Mouse (Mus musculus): ENCODE data around the gene Cyyr1.

DNA sequence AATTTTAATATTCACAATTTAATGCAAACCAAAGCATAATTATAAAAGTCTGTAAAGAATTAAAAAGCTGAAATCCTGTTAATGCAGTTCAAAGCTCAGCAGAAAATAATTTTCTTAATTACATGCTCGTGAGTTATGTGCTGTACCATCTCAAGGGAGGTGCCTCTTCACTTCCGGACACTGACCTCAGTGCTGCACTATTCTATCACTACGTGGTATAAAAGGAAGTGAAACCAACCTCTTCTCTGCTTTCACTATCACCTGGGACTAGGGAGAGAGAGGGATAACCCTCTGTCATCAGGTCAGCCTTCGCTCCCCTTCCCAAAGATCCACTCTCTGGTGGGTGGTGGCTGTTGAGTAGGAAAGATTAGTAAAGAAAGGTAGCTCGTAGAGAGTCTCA is 13.3 kb upstream of the Cyyr1 start:
- no peak for TF ChIP-seq CTCF (IDR thresholded peaks at IDR 0.05; ENCODE audit: low read depth)
- TF ChIP-seq EP300 (IDR thresholded peaks at IDR 0.05; ENCODE audit: low read depth) = no peak
